Mouse (Mus musculus): ENCODE results near the gene Steap3. TPM values are rescaled to one million over a fixed set of nuclear protein-coding genes. Genes with fewer than 3 reads are reported as not detected.
"Not testable (repeated sequence)": the region's sequence is repeated elsewhere in the genome, so short reads cannot be mapped to it uniquely, and the experiment has no call there.

The Steap3 gene
- 46.7 and 49.5 TPM in 2 replicates for polyA plus RNA-seq (2015; fragmentation: Nextera tagmentation; extraction: Ambion mirVana)

GRCm38 (mm10) chr1:120272605-120273004, at the start of gene Steap3:
Steap3 (minus strand) TSS chr1:120272705.
- no peak for ATAC-seq (ENCODE audit: low read depth)
- peak within 1 kb of the TSS; percentile 93 for H3K4me2 ChIP-seq

GRCm38 (mm10) chr1:120321270-120322021, 48.9 kb upstream of the Steap3 start:
- Histone ChIP-seq H3K9ac (no peak overlapping the region), H3K4me2 (no peak overlapping the region), H3K27ac (no peak overlapping the region), H3K27me3 (no peaks in the 10 kb centered on the region), H3K9me3 (replicated peaks) (no peaks in the 10 kb centered on the region), H3K4me1 (replicated peaks) (no peaks in the 10 kb centered on the region), H3K36me3 (no peaks in the 10 kb centered on the region), H3K4me3 (replicated peaks) (no peak overlapping the region)
- DNase-seq (no peak), ATAC-seq (ENCODE audit: low read depth) (no peak)
- 67% methylated on average over 16 of the region's 16 CpGs for WGBS (ENCODE audit: insufficient replicate concordance)

More at GRCm38 (mm10) chr1:120272605-120273004, at the start of gene Steap3:
- H3K4me1 ChIP-seq (replicated peaks): peaks cover 78% of the 10 kb centered on the region
- H3K27ac ChIP-seq: peak within 1 kb of the TSS; percentile 97
- no peaks in the 10 kb centered on the region; the same call in 1 of the 2 replicates for H3K9me3 ChIP-seq (replicated peaks)
- H3K36me3 ChIP-seq: no peaks in the 10 kb centered on the region
- DNase-seq: no peak
- H3K9ac ChIP-seq: peak within 1 kb of the TSS; percentile 91; the same call in 1 of the 2 replicates
- no peaks in the 10 kb centered on the region for H3K27me3 ChIP-seq
- 0 out of 2 replicates have a peak within 1 kb of the TSS, but pooled peaks have one; percentile 71 for H3K4me3 ChIP-seq (replicated peaks)
- WGBS (ENCODE audit: insufficient replicate concordance): 86% methylated on average over 5 of the region's 5 CpGs

- Histone ChIP-seq H3K4me2 (no peak overlapping the region), H3K4me3 (replicated peaks) (no peak overlapping the region), H3K9me3 (replicated peaks) (no peaks in the 10 kb centered on the region), H3K4me1 (replicated peaks) (no peaks in the 10 kb centered on the region), H3K36me3 (no peaks in the 10 kb centered on the region), H3K27me3 (no peaks in the 10 kb centered on the region), H3K9ac (no peak overlapping the region), H3K27ac (no peak overlapping the region)
- DNase-seq (no peak), ATAC-seq (ENCODE audit: low read depth) (no peak)
- WGBS (ENCODE audit: insufficient replicate concordance): 49% methylated on average over 2 of the region's 2 CpGs
These were observed 33.3 kb upstream of the Steap3 start for GRCm38 (mm10) chr1:120305801-120306200.

GRCm38 (mm10) chr1:120296936-120297335, 24.4 kb upstream of the Steap3 start:
- Histone ChIP-seq H3K9ac (no peak overlapping the region), H3K36me3 (no peaks in the 10 kb centered on the region), H3K27ac (no peak overlapping the region), H3K27me3 (no peaks in the 10 kb centered on the region), H3K4me3 (replicated peaks) (no peak overlapping the region), H3K4me1 (replicated peaks) (no peaks in the 10 kb centered on the region), H3K4me2 (no peak overlapping the region), H3K9me3 (replicated peaks) (no peaks in the 10 kb centered on the region; the same call in 1 of the 2 replicates)
- no peak for ATAC-seq (ENCODE audit: low read depth)
- WGBS (ENCODE audit: insufficient replicate concordance): 90% methylated on average over 2 of the region's 2 CpGs
- no peak for DNase-seq

GRCm38 (mm10) chr1:120293803-120294202, 21.3 kb upstream of the Steap3 start:
- H3K9ac ChIP-seq: no peak overlapping the region
- H3K9me3 ChIP-seq (replicated peaks): no peaks in the 10 kb centered on the region; the same call in 1 of the 2 replicates
- H3K27me3 ChIP-seq: no peaks in the 10 kb centered on the region
- no peaks in the 10 kb centered on the region for H3K4me1 ChIP-seq (replicated peaks)
- no peak overlapping the region for H3K4me3 ChIP-seq (replicated peaks)
- no peak for DNase-seq
- ATAC-seq (ENCODE audit: low read depth): no peak
- no peaks in the 10 kb centered on the region for H3K36me3 ChIP-seq
- H3K27ac ChIP-seq: no peak overlapping the region
- 13% methylated on average over 1 of the region's 1 CpGs for WGBS (ENCODE audit: insufficient replicate concordance)
- no peak overlapping the region for H3K4me2 ChIP-seq

GRCm38 (mm10) chr1:120291709-120292108, 19.2 kb upstream of the Steap3 start:
- Histone ChIP-seq H3K9me3 (replicated peaks) (no peaks in the 10 kb centered on the region; the same call in 1 of the 2 replicates), H3K4me3 (replicated peaks) (no peak overlapping the region), H3K27me3 (no peaks in the 10 kb centered on the region), H3K4me1 (replicated peaks) (no peaks in the 10 kb centered on the region), H3K27ac (no peak overlapping the region), H3K9ac (no peak overlapping the region), H3K4me2 (no peak overlapping the region), H3K36me3 (no peaks in the 10 kb centered on the region)
- ATAC-seq (ENCODE audit: low read depth) (no peak), DNase-seq (no peak)
- 62% methylated on average over 3 of the region's 3 CpGs for WGBS (ENCODE audit: insufficient replicate concordance)

- Histone ChIP-seq H3K9ac (no peak overlapping the region), H3K27ac (no peak overlapping the region), H3K9me3 (replicated peaks) (no peaks in the 10 kb centered on the region), H3K4me2 (no peak overlapping the region), H3K27me3 (no peaks in the 10 kb centered on the region), H3K4me3 (replicated peaks) (no peak overlapping the region), H3K36me3 (no peaks in the 10 kb centered on the region), H3K4me1 (replicated peaks) (no peaks in the 10 kb centered on the region)
- no peak for ATAC-seq (ENCODE audit: low read depth)
- DNase-seq: no peak
- WGBS (ENCODE audit: insufficient replicate concordance): 43% methylated on average over 2 of the region's 2 CpGs
These were observed 17.3 kb upstream of the Steap3 start for GRCm38 (mm10) chr1:120289843-120290242.

- H3K36me3 ChIP-seq: no peaks in the 10 kb centered on the region
- WGBS (ENCODE audit: insufficient replicate concordance): 55% methylated on average over 4 of the region's 4 CpGs
These were observed 15.2 kb upstream of the Steap3 start for GRCm38 (mm10) chr1:120287679-120288078.

GRCm38 (mm10) chr1:120276058-120276457, 3.6 kb upstream of the Steap3 start:
- H3K27me3 ChIP-seq; H3K4me2 ChIP-seq; H3K36me3 ChIP-seq; H3K4me3 ChIP-seq (replicated peaks); H3K9me3 ChIP-seq (replicated peaks); DNase-seq; H3K9ac ChIP-seq: not testable (repeated sequence)
- H3K27ac ChIP-seq: 0 out of 2 replicates have a peak overlapping the region, but pooled peaks have one; percentile 6
- peak; percentile 72 for ATAC-seq (ENCODE audit: low read depth)
- H3K4me1 ChIP-seq (replicated peaks): peaks cover 44% of the 10 kb centered on the region
- WGBS (ENCODE audit: insufficient replicate concordance): 90% methylated on average over 1 of the region's 1 CpGs

More at GRCm38 (mm10) chr1:120287679-120288078, 15.2 kb upstream of the Steap3 start:
- Histone ChIP-seq H3K4me2 (no peak overlapping the region), H3K4me3 (replicated peaks) (no peak overlapping the region), H3K27ac (no peak overlapping the region), H3K9me3 (replicated peaks) (no peaks in the 10 kb centered on the region), H3K27me3 (no peaks in the 10 kb centered on the region), H3K4me1 (replicated peaks) (no peaks in the 10 kb centered on the region), H3K9ac (no peak overlapping the region)
- no peak for DNase-seq
- no peak for ATAC-seq (ENCODE audit: low read depth)

- Histone ChIP-seq H3K4me3 (replicated peaks) (no peak overlapping the region), H3K36me3 (no peaks in the 10 kb centered on the region), H3K9me3 (replicated peaks) (no peaks in the 10 kb centered on the region; the same call in 1 of the 2 replicates), H3K4me1 (replicated peaks) (peaks cover 52% of the 10 kb centered on the region), H3K4me2 (no peak overlapping the region), H3K9ac (no peak overlapping the region), H3K27ac (no peak overlapping the region; the same call in 1 of the 2 replicates), H3K27me3 (no peaks in the 10 kb centered on the region)
- no peak for ATAC-seq (ENCODE audit: low read depth)
- no peak for DNase-seq
- WGBS (ENCODE audit: insufficient replicate concordance): 73% methylated on average over 3 of the region's 3 CpGs
These were observed 2.7 kb upstream of the Steap3 start for GRCm38 (mm10) chr1:120275224-120275623.

- WGBS (ENCODE audit: insufficient replicate concordance): 24% methylated on average over 3 of the region's 3 CpGs
- Histone ChIP-seq H3K4me3 (replicated peaks) (peak overlapping the region; percentile 71), H3K4me1 (replicated peaks) (peaks cover 83% of the 10 kb centered on the region), H3K9ac (peak overlapping the region; percentile 91), H3K9me3 (replicated peaks) (no peaks in the 10 kb centered on the region; the same call in 1 of the 2 replicates), H3K4me2 (peak overlapping the region; percentile 93), H3K27me3 (no peaks in the 10 kb centered on the region), H3K36me3 (0 out of 2 replicates have a peak, but pooled peaks cover 2% of the 10 kb centered on the region), H3K27ac (peak overlapping the region; percentile 97)
- DNase-seq: peak; percentile 51
- ATAC-seq (ENCODE audit: low read depth): peak; percentile 94
These were observed 1.6 kb downstream of the Steap3 start for GRCm38 (mm10) chr1:120270882-120271281.

Measured in liver, embryonic 13.5 days (tissue).